Mouse (Mus musculus): ENCODE results near the gene Pepd. TPM values are rescaled to one million over a fixed set of nuclear protein-coding genes. Genes with fewer than 3 reads are reported as not detected.

Pepd gene
- polyA plus RNA-seq, 1 experiment = 15.6 TPM

GRCm38 (mm10) chr7:35080843-35081338 lies 168.7 kb downstream of the Pepd start:
- no peak for TF ChIP-seq GATA1 (IDR thresholded peaks at IDR 0.05; ENCODE audit: low read length)

GRCm38 (mm10) chr7:35081406-35082104 lies 169.4 kb downstream of the Pepd start:
- TF ChIP-seq GATA1 (IDR thresholded peaks at IDR 0.05; ENCODE audit: low read length) = no peak

- no peak for TF ChIP-seq GATA1 (IDR thresholded peaks at IDR 0.05; ENCODE audit: low read length)
Observed at GRCm38 (mm10) chr7:35084565-35085360, 172.6 kb downstream of the Pepd start.

- no peak for TF ChIP-seq GATA1 (IDR thresholded peaks at IDR 0.05; ENCODE audit: low read length)
Observed at GRCm38 (mm10) chr7:35086271-35086861, 174.2 kb downstream of the Pepd start.

GRCm38 (mm10) chr7:35090550-35090949 lies 178.4 kb downstream of the Pepd start:
- TF ChIP-seq GATA1 (IDR thresholded peaks at IDR 0.05; ENCODE audit: low read length) = no peak

Other genes starting within 250 kb of the Pepd start
- not detected in 2 replicates for gene Chst8, start 99.7 kb upstream of the Pepd start, polyA plus RNA-seq (2012)
- 30.8 and 32.3 TPM in 2 replicates for gene Cebpg, start 144.2 kb downstream of the Pepd start, polyA plus RNA-seq (2012)
- gene Cebpa, start 206.9 kb downstream of the Pepd start, polyA plus RNA-seq (2012) = not detected in 2 replicates